Mouse (Mus musculus): Measurements from ENCODE around the gene Nags. TPM values are rescaled to one million over a fixed set of nuclear protein-coding genes. Genes with fewer than 3 reads are reported as not detected.
A peak's percentile ranks its signal among the peaks of the same experiment; 100 is the strongest.

Nags gene
- polyA plus RNA-seq, 1 experiment from 2014 or later, result not detected

DNA sequence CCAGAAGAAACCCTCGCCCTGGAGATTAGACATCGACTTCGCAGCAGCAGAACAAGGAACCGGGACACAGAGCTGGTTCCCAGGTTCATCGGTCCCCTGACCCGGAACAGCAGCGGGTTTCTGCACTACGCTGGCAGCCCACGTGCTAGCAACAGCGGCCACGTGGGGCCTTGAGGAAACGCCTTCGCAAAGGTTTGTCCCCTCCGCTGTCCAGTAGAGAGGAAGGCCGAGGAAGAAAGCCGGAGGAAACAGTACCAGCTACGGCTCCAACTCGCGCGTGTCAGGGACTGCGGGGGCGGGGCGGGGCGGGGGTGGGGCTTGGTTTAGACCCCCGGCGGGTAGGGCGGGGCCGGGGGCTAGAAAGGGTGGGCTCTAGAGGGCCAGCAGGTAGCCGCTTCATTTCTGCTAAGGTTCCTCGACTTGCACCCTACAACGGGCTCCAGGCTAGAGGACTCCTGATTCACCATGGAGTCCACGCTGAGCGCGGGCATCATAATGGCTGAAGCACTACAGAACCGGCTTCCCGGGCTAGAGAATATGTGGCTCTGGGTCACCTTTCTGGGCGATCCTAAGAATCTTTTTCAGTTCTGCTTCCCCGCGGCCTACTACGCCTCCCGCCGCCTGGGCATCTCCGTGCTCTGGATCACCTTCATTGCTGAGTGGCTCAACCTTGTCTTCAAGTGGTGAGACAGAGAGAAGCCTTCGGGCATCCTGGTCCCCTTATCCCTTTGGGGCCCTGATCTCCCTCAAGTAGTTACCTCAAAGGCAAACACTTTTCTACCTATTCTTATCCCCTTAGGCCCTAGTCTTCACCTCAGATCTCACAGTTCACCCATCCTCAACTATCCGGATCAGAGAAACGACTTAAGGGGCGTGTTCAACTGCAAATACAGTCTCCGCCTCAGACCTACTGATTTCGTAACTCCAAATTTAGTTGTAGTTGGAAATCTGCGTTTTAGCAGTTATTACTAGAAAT is 44.4 kb downstream of the Nags start, which contains the start of gene G6pc3:
G6pc3 (plus strand) TSS at position 160 of the 976 bp plus-strand sequence.
- H3K4me1 ChIP-seq, result peaks cover 28% of the 10 kb centered on the region
- no peaks in the 10 kb centered on the region for H3K27me3 ChIP-seq (replicated peaks)
- H3K4me3 ChIP-seq (replicated peaks), result peak within 1 kb of the TSS; percentile 57
- H3K4me2 ChIP-seq, result peak within 1 kb of the TSS; percentile 83
- H3K27ac ChIP-seq (replicated peaks), result peak within 1 kb of the TSS; percentile 77
- ATAC-seq (ENCODE audit: low FRiP score), result peak; percentile 85
- 3% methylated on average over 50 of the region's 50 CpGs for WGBS
- H3K9me3 ChIP-seq (replicated peaks), result no peaks in the 10 kb centered on the region
- peak within 1 kb of the TSS; percentile 56 for H3K9ac ChIP-seq (replicated peaks)
- H3K36me3 ChIP-seq, result peaks cover 15% of the 10 kb centered on the region

- no peaks in the 10 kb centered on the region for H3K27me3 ChIP-seq (replicated peaks)
- no peak overlapping the region for H3K27ac ChIP-seq (replicated peaks)
- no peaks in the 10 kb centered on the region for H3K9me3 ChIP-seq (replicated peaks)
- no peak for ATAC-seq (ENCODE audit: low FRiP score)
- 34% methylated on average over 4 of the region's 4 CpGs for WGBS
- H3K9ac ChIP-seq (replicated peaks), result peak overlapping the region; percentile 56; the same call in 1 of the 2 replicates
- H3K36me3 ChIP-seq, result peaks cover 26% of the 10 kb centered on the region
- H3K4me3 ChIP-seq (replicated peaks), result peak overlapping the region; percentile 57
- H3K4me2 ChIP-seq, result peak overlapping the region; percentile 83
- peaks cover 24% of the 10 kb centered on the region for H3K4me1 ChIP-seq
Observed at GRCm38 (mm10) chr11:102190848-102191247, 45.5 kb downstream of the Nags start.

GRCm38 (mm10) chr11:102193657-102194440 is 48.5 kb downstream of the Nags start:
- no peak overlapping the region for H3K4me2 ChIP-seq
- no peak overlapping the region for H3K4me3 ChIP-seq (replicated peaks)
- H3K9ac ChIP-seq (replicated peaks), result no peak overlapping the region
- H3K9me3 ChIP-seq (replicated peaks), result no peaks in the 10 kb centered on the region
- 75% methylated on average over 9 of the region's 9 CpGs for WGBS
- peaks cover 22% of the 10 kb centered on the region for H3K4me1 ChIP-seq
- H3K27ac ChIP-seq (replicated peaks), result no peak overlapping the region
- H3K36me3 ChIP-seq, result peaks cover 56% of the 10 kb centered on the region
- no peaks in the 10 kb centered on the region for H3K27me3 ChIP-seq (replicated peaks)
- no peak for ATAC-seq (ENCODE audit: low FRiP score)

DNA sequence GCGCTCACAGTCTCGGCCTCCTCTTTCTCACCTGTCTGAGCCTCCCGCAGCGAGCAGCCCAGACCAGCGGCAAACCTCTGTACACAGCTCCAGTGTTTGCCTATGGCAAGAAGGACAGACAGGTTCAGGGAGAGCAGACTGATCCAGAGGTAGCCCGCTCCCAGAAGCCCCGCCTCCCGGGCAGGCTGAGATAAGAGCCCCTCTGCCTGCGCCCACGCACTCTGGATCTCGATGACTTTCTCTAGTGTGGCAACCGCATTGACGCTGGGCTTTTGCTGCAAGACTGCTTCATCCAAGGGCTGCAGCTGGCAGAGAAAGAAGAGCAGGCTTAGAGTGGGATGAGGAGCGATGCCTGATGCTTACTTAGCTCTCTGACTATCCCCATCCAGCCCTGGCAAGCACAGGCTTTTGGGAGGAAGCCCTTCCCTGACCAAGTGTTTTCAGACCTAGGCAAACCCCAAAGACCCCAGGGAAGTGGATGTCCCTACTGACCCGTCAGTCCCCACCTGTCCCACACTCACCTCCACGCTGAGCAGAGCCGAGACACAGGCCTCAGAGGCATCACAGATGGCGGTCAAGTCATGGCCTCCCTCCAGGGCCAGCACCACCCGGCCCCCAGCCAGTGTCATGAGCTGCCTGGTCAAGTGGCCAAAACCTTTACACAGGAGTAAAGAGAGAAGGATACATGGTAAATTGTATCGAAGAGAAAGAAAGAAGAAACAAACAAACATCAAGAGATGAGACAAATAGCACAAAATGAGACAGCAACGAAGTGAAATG is 50.9 kb downstream of the Nags start:
- Histone ChIP-seq H3K4me1 (peaks cover 2% of the 10 kb centered on the region), H3K9ac (replicated peaks) (no peak overlapping the region), H3K9me3 (replicated peaks) (no peaks in the 10 kb centered on the region), H3K27me3 (replicated peaks) (no peaks in the 10 kb centered on the region), H3K27ac (replicated peaks) (no peak overlapping the region), H3K4me3 (replicated peaks) (no peak overlapping the region), H3K4me2 (no peak overlapping the region), H3K36me3 (peaks cover 80% of the 10 kb centered on the region)
- no peak for ATAC-seq (ENCODE audit: low FRiP score)
- 86% methylated on average over 21 of the region's 21 CpGs for WGBS

GRCm38 (mm10) chr11:102198245-102198644 is 52.9 kb downstream of the Nags start:
- Histone ChIP-seq H3K9me3 (replicated peaks) (no peaks in the 10 kb centered on the region), H3K4me2 (no peak overlapping the region), H3K27me3 (replicated peaks) (no peaks in the 10 kb centered on the region), H3K36me3 (peaks cover 91% of the 10 kb centered on the region), H3K4me1 (no peaks in the 10 kb centered on the region), H3K27ac (replicated peaks) (no peak overlapping the region), H3K9ac (replicated peaks) (no peak overlapping the region), H3K4me3 (replicated peaks) (no peak overlapping the region)
- 72% methylated on average over 6 of the region's 6 CpGs for WGBS
- ATAC-seq (ENCODE audit: low FRiP score), result no peak

Other genes with a start within 250 kb of the Nags start
- gene Sost, start 178.5 kb upstream of the Nags start, polyA plus RNA-seq (2015; fragmentation: Nextera tagmentation; extraction: Ambion mirVana), result 0.23 TPM in 1 of 2 replicates, not detected in the other
- gene Cfap97d1, start 161.2 kb upstream of the Nags start, polyA plus RNA-seq (2015; fragmentation: Nextera tagmentation; extraction: Ambion mirVana), result not detected in 2 replicates
- 26.4 and 28.9 TPM in 2 replicates for gene Dusp3, start 158.5 kb upstream of the Nags start, polyA plus RNA-seq (2015; fragmentation: Nextera tagmentation; extraction: Ambion mirVana)
- 49.6 and 56.6 TPM in 2 replicates for gene Mpp3, start 117.1 kb upstream of the Nags start, polyA plus RNA-seq (2015; fragmentation: Nextera tagmentation; extraction: Ambion mirVana)
- gene Cd300lg, start 104.0 kb upstream of the Nags start, polyA plus RNA-seq (2015; fragmentation: Nextera tagmentation; extraction: Ambion mirVana), result 0.64 and 0.88 TPM in 2 replicates
- 30.4 and 31.8 TPM in 2 replicates for gene Mpp2, start 57.0 kb upstream of the Nags start, polyA plus RNA-seq (2015; fragmentation: Nextera tagmentation; extraction: Ambion mirVana)
- gene Ppy, start 44.2 kb upstream of the Nags start, polyA plus RNA-seq (2015; fragmentation: Nextera tagmentation; extraction: Ambion mirVana), result 0.36 TPM in 1 of 2 replicates, not detected in the other
- gene Pyy, start 37.7 kb upstream of the Nags start, polyA plus RNA-seq (2015; fragmentation: Nextera tagmentation; extraction: Ambion mirVana), result 1.0 and 7.8 TPM in 2 replicates
- 41.2 and 41.5 TPM in 2 replicates for gene Tmem101, start 10.9 kb downstream of the Nags start, polyA plus RNA-seq (2015; fragmentation: Nextera tagmentation; extraction: Ambion mirVana)
- 111 and 121 TPM in 2 replicates for gene Lsm12, start 39.8 kb downstream of the Nags start, polyA plus RNA-seq (2015; fragmentation: Nextera tagmentation; extraction: Ambion mirVana)
- gene G6pc3, start 44.1 kb downstream of the Nags start, polyA plus RNA-seq (2015; fragmentation: Nextera tagmentation; extraction: Ambion mirVana), result 40.4 and 42.0 TPM in 2 replicates
- gene Hdac5, start 84.7 kb downstream of the Nags start, polyA plus RNA-seq (2015; fragmentation: Nextera tagmentation; extraction: Ambion mirVana), result 74.0 and 77.4 TPM in 2 replicates
- gene BC030867, start 103.4 kb downstream of the Nags start, polyA plus RNA-seq (2015; fragmentation: Nextera tagmentation; extraction: Ambion mirVana), result 2.2 and 5.1 TPM in 2 replicates
- gene Asb16, start 123.2 kb downstream of the Nags start, polyA plus RNA-seq (2015; fragmentation: Nextera tagmentation; extraction: Ambion mirVana), result 0.10 and 0.12 TPM in 2 replicates
- gene Tmub2, start 139.4 kb downstream of the Nags start, polyA plus RNA-seq (2015; fragmentation: Nextera tagmentation; extraction: Ambion mirVana), result 79.8 and 83.7 TPM in 2 replicates
- 27.2 and 28.1 TPM in 2 replicates for gene Atxn7l3, start 151.1 kb downstream of the Nags start, polyA plus RNA-seq (2015; fragmentation: Nextera tagmentation; extraction: Ambion mirVana)
- gene Ubtf, start 174.2 kb downstream of the Nags start, polyA plus RNA-seq (2015; fragmentation: Nextera tagmentation; extraction: Ambion mirVana), result 68.9 and 79.5 TPM in 2 replicates
- gene Slc4a1, start 220.7 kb downstream of the Nags start, polyA plus RNA-seq (2015; fragmentation: Nextera tagmentation; extraction: Ambion mirVana), result 2.5 and 3.5 TPM in 2 replicates
- 111 and 138 TPM in 2 replicates for gene Rundc3a, start 247.9 kb downstream of the Nags start, polyA plus RNA-seq (2015; fragmentation: Nextera tagmentation; extraction: Ambion mirVana)

Measured in neural tube, embryonic 15.5 days (tissue).